Mouse (Mus musculus): ENCODE measurements at regions not wholly inside any gene's neighbourhood (a gene's known extent, or its start where the extent isn't known, plus 50 kb on each side); places are given as distances from the start of the nearest gene placed in this dataset.

DNA sequence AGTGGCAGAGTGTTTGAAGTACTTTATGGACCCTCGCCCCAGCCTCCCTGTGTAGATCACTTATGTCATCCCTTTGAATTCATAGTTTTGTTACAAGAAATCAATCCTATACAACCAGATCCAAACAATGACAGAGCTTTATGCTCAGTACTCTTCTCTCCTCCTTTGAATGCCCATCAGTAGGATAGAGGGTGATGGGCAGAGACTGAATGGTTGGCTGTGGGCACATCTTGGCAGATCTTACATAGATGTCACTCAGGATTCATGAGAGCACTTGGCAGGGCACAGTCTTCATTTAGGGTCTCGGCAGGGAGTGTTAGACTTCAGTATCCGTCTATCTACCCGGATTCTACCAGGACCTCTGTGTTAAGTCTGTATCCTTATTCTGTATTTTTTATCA, 103.6 kb downstream of the Bach1 start:
- no peak overlapping the region for H3K4me2 ChIP-seq (ENCODE audit: low read depth)
- no peak for TF ChIP-seq CTCF (IDR thresholded peaks at IDR 0.05; ENCODE audit: low read depth)
- TF ChIP-seq EP300 (IDR thresholded peaks at IDR 0.05; ENCODE audit: low read depth) = no peak

DNA sequence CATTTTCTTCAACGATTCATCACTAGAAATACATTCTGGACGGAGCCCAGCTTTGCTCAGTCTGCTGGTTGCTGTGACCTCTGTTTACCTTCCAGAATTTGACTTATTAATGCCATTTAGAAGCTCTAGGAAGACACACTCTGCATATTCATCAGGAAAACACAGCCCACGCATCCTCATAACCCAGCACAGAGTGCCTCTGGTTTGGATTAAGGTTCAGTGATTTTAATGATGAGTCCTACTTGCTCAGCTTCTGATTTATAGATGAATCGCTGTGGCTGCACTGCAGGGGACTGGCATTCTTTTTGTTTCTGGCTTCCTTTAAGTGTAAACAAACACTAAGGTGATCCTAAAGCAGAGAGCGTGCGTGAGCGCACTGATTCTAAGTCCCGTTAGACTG, 118.8 kb downstream of the Bach1 start:
- TF ChIP-seq EP300 (IDR thresholded peaks at IDR 0.05; ENCODE audit: low read depth) (no peak), CTCF (IDR thresholded peaks at IDR 0.05; ENCODE audit: low read depth) (no peak)
- no peak for DNase-seq (ENCODE audit: low read depth in 3 of 3, low spot score in 3 of 3)
- 66% methylated on average over 8 of the region's 8 CpGs for WGBS (ENCODE audit: insufficient replicate concordance)

More for the DNA sequence above, 103.6 kb downstream of the Bach1 start:
- DNase-seq (ENCODE audit: low read depth in 3 of 3, low spot score in 3 of 3) (no peak), ATAC-seq (ENCODE audit: insufficient read depth) (no peak)
- no peaks in the 10 kb centered on the region for H3K27me3 ChIP-seq (ENCODE audit: control insufficient read depth, insufficient read depth, low read length)
- 66% methylated on average over 4 of the region's 4 CpGs for WGBS (ENCODE audit: insufficient replicate concordance)
- no peaks in the 10 kb centered on the region for H3K36me3 ChIP-seq (replicated peaks; ENCODE audit: control insufficient read depth, insufficient read depth, low read depth)
- H3K9me3 ChIP-seq (ENCODE audit: control insufficient read depth, low read length) = no peaks in the 10 kb centered on the region
- no peaks in the 10 kb centered on the region for H3K4me1 ChIP-seq (replicated peaks; ENCODE audit: control insufficient read depth in 2 of 2, insufficient read depth in 2 of 2, low read length in 1 of 2)
- H3K27ac ChIP-seq = no peak overlapping the region
- H3K9ac ChIP-seq (replicated peaks) = no peak overlapping the region
- H3K4me3 ChIP-seq (ENCODE audit: insufficient read depth in 1 of 2, low read depth in 2 of 2, low read length in 2 of 2) = no peak overlapping the region

DNA sequence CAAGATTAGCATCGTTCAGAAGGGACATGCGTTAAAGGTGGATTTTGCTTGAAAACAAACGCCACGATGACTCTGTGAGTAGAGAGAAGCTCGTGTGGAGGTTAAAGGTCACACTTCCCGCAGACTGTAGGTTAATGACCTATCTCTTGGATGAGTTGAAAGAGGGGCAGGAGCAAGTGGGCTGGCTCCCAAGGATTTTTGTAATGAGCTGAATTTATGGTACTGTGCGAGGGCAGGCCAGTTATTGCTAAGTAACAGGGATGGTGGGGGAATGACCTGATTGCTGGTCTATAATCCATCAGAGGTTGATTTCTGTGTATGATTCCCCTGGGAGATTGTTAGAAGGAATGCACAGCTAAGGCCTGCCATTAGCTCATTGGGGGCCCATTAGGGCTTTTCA, 135.6 kb downstream of the Bach1 start:
- no peaks in the 10 kb centered on the region for H3K36me3 ChIP-seq (replicated peaks; ENCODE audit: control insufficient read depth, insufficient read depth, low read depth)
- 67% methylated on average over 7 of the region's 7 CpGs for WGBS (ENCODE audit: insufficient replicate concordance)
- no peak overlapping the region for H3K4me2 ChIP-seq (ENCODE audit: low read depth)
- H3K9ac ChIP-seq (replicated peaks) = no peak overlapping the region
- H3K4me3 ChIP-seq (ENCODE audit: insufficient read depth in 1 of 2, low read depth in 2 of 2, low read length in 2 of 2) = no peak overlapping the region
- ATAC-seq (ENCODE audit: insufficient read depth) (no peak), DNase-seq (ENCODE audit: low read depth in 3 of 3, low spot score in 3 of 3) (no peak)
- H3K4me1 ChIP-seq (replicated peaks; ENCODE audit: control insufficient read depth in 2 of 2, insufficient read depth in 2 of 2, low read length in 1 of 2) = no peaks in the 10 kb centered on the region
- no peaks in the 10 kb centered on the region for H3K27me3 ChIP-seq (ENCODE audit: control insufficient read depth, insufficient read depth, low read length)
- TF ChIP-seq EP300 (IDR thresholded peaks at IDR 0.05; ENCODE audit: low read depth) (no peak), CTCF (IDR thresholded peaks at IDR 0.05; ENCODE audit: low read depth) (no peak)
- H3K27ac ChIP-seq = no peak overlapping the region
- no peaks in the 10 kb centered on the region for H3K9me3 ChIP-seq (ENCODE audit: control insufficient read depth, low read length)

More for the DNA sequence above, 118.8 kb downstream of the Bach1 start:
- Histone ChIP-seq H3K4me3 (ENCODE audit: insufficient read depth in 1 of 2, low read depth in 2 of 2, low read length in 2 of 2) (no peak overlapping the region), H3K36me3 (replicated peaks; ENCODE audit: control insufficient read depth, insufficient read depth, low read depth) (no peaks in the 10 kb centered on the region), H3K9ac (replicated peaks) (no peak overlapping the region), H3K4me2 (ENCODE audit: low read depth) (no peak overlapping the region), H3K9me3 (ENCODE audit: control insufficient read depth, low read length) (no peaks in the 10 kb centered on the region), H3K27ac (no peak overlapping the region), H3K4me1 (replicated peaks; ENCODE audit: control insufficient read depth in 2 of 2, insufficient read depth in 2 of 2, low read length in 1 of 2) (no peaks in the 10 kb centered on the region), H3K27me3 (ENCODE audit: control insufficient read depth, insufficient read depth, low read length) (no peaks in the 10 kb centered on the region)
- ATAC-seq (ENCODE audit: insufficient read depth) = no peak

DNA sequence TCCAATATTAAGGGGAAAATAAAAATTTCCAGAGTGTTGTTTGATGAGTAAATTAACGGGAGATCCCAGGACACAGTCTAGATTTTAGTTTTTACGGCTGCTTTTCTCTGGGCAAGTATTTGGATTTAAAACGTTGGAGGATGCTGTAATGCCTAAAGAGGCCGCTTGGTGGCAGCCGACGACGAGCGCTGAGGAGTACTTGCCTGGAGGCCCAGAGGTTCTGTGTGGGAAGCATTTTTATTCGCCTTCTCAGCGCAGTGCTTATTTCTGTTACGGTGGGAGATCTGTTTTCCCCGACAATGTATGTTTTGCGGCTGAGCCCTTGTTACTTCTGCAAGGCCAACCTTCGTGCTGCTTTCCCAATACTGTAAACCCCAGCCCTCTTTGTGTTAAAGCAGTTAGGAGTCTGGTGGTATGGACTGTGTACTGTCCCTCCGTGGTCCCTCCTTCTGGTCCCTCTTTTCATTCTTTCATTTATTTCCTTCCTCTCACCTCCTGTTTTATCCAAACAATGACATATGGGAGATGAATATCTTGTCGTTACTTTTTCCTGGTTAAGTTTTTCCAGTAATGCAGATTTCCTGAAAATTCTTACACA, 142.3 kb downstream of the Bach1 start:
- Histone ChIP-seq H3K36me3 (replicated peaks; ENCODE audit: control insufficient read depth, insufficient read depth, low read depth) (no peaks in the 10 kb centered on the region), H3K4me1 (replicated peaks; ENCODE audit: control insufficient read depth in 2 of 2, insufficient read depth in 2 of 2, low read length in 1 of 2) (no peaks in the 10 kb centered on the region), H3K27ac (no peak overlapping the region), H3K9ac (replicated peaks) (no peak overlapping the region), H3K4me2 (ENCODE audit: low read depth) (no peak overlapping the region), H3K9me3 (ENCODE audit: control insufficient read depth, low read length) (no peaks in the 10 kb centered on the region), H3K4me3 (ENCODE audit: insufficient read depth in 1 of 2, low read depth in 2 of 2, low read length in 2 of 2) (no peak overlapping the region), H3K27me3 (ENCODE audit: control insufficient read depth, insufficient read depth, low read length) (no peaks in the 10 kb centered on the region)
- DNase-seq (ENCODE audit: low read depth in 3 of 3, low spot score in 3 of 3) = peak in 2 of 3 experiments; percentile 4
- 16% methylated on average over 16 of the region's 16 CpGs for WGBS (ENCODE audit: insufficient replicate concordance)
- no peak for ATAC-seq (ENCODE audit: insufficient read depth)
- TF ChIP-seq EP300 (IDR thresholded peaks at IDR 0.05; ENCODE audit: low read depth) = no peak
- TF ChIP-seq CTCF (IDR thresholded peaks at IDR 0.05; ENCODE audit: low read depth) = peak; percentile 80
